Mouse (Mus musculus) T-cell, adult 66 days (primary cell): ENCODE data around the gene Tuba1a. TPM values are rescaled to one million over a fixed set of nuclear protein-coding genes. Genes with fewer than 3 reads are reported as not detected.

Experiments used
- total RNA-seq, 2 experiments: library from RNA; stranded (reverse); gene quantifications; 3 replicates in 1 of 2; 4 replicates in 1 of 2; pipeline ENCODE4 v1.2.4; 2023

Tuba1a gene
- 100 to 1,000 TPM; 188 to 202 TPM for total RNA-seq

GRCm38 (mm10) chr15:98953401-98954356, at the start of gene Tuba1a, which contains the start of gene Gm49450:
Tuba1a (minus strand) TSS chr15:98953703.
Gm49450 (minus strand) TSS chr15:98953551.

GRCm38 (mm10) chr15:98934217-98934839, 19.2 kb downstream of the Tuba1a start, which contains the start of gene Tuba1b:
Tuba1b (minus strand) TSS chr15:98934565.

GRCm38 (mm10) chr15:98917538-98918498, 35.7 kb downstream of the Tuba1a start, which contains the start of gene Lmbr1l:
Lmbr1l (minus strand) TSS chr15:98918231.

Other genes starting within 250 kb of the Tuba1a start
- gene Ccdc65, start 245.5 kb downstream of the Tuba1a start, total RNA-seq: not detected
- 1 to 10 TPM; 3.7 to 5.5 TPM for gene Fkbp11, start 225.5 kb downstream of the Tuba1a start, total RNA-seq
- 100 to 1,000 TPM; 105 to 115 TPM for gene Arf3, start 190.5 kb downstream of the Tuba1a start, total RNA-seq
- gene Wnt10b, start 175.6 kb downstream of the Tuba1a start, total RNA-seq: under 1 TPM; 0.21 to 0.29 TPM
- not detected for gene Wnt1, start 163.8 kb downstream of the Tuba1a start, total RNA-seq
- under 1 TPM; 0.15 to 0.39 TPM for gene Ddn, start 144.2 kb downstream of the Tuba1a start, total RNA-seq
- 100 to 1,000 TPM; 118 TPM for gene Prkag1, start 122.2 kb downstream of the Tuba1a start, total RNA-seq
- 100 to 1,000 TPM; 254 to 294 TPM for gene Kmt2d, start 82.5 kb downstream of the Tuba1a start, total RNA-seq
- 10 to 100 TPM; 22.4 to 23.8 TPM for gene Rhebl1, start 59.2 kb downstream of the Tuba1a start, total RNA-seq
- under 1 TPM in 1 of 2 experiments, not detected in 1; 0.36 TPM for gene Dhh, start 55.2 kb downstream of the Tuba1a start, total RNA-seq
- 100 to 1,000 TPM; 268 to 306 TPM for gene Lmbr1l, start 35.5 kb downstream of the Tuba1a start, total RNA-seq
- gene Tuba1b, start 19.1 kb downstream of the Tuba1a start, total RNA-seq: 100 to 1,000 TPM; 263 to 287 TPM
- not detected for gene Gm49450, start 152 bp downstream of the Tuba1a start, total RNA-seq
- 10 to 100 TPM; 75.8 to 86.6 TPM for gene Tuba1c, start 76.2 kb upstream of the Tuba1a start, total RNA-seq
- not detected for gene Prph, start 101.5 kb upstream of the Tuba1a start, total RNA-seq
- 1 to 10 TPM; 3.0 to 3.2 TPM for gene Troap, start 120.9 kb upstream of the Tuba1a start, total RNA-seq
- gene C1ql4, start 134.1 kb upstream of the Tuba1a start, total RNA-seq: not detected
- gene Dnajc22, start 139.5 kb upstream of the Tuba1a start, total RNA-seq: not detected
- gene Spats2, start 172.2 kb upstream of the Tuba1a start, total RNA-seq: not detected